ENCODE assay signal across 14 mouse cellular contexts in the genomic region with DNA sequence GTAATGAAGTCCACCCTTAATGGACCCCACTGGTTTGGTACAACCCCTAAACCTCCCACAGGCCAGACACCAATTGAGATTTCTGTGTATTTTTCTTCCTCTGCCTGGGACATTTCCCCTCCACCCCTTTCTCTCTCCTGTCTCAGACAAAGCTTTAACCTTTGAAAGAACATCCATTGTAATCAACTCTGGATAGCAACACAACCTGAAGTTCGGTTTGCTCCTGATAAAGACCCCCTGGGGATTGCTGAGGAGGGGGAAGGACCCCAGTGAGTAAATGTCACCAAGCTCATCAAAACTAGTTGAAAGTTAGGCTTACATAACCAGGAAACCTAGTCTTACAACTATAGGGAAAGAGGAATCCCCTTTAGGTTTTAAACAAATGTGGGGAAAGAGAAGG. TPM values are rescaled to one million over a fixed set of nuclear protein-coding genes. Genes with fewer than 3 reads are reported as not detected.
DNase-seq lines count a peak whose midpoint lies in the region; ATAC-seq lines count a peak whose summit lies in the region.
"Had no signal": no experiment of that assay in that cellular context is flagged by ENCODE, and none has a peak within 500 bp of the region (broad histone marks: within the 10 kb centered on the region; RNA-seq: fewer than 3 reads in every experiment).

No protein-coding gene starts in this region.

- H3K27me3 ChIP-seq in heart, embryonic 14.5 days (ENCODE audit: control insufficient read depth, insufficient read depth, low read length) = no peaks in the 10 kb centered on the region
- H3K27me3 ChIP-seq in hindbrain, embryonic 14.5 days (ENCODE audit: control insufficient read depth, insufficient read depth, low read length) = no peaks in the 10 kb centered on the region
- no peaks in the 10 kb centered on the region for H3K27me3 ChIP-seq in neural tube, embryonic 12.5 days (replicated peaks)

- H3K9ac ChIP-seq in heart, embryonic 14.5 days (ENCODE audit: low read length) = no peak overlapping the region
- H3K9ac ChIP-seq in hindbrain, embryonic 14.5 days = no peak overlapping the region
- H3K9ac ChIP-seq in neural tube, embryonic 12.5 days = no peak overlapping the region
- H3K9ac ChIP-seq: embryonic facial prominence, embryonic 12.5 days had no signal

- H3K4me3 ChIP-seq in heart, embryonic 14.5 days (ENCODE audit: control insufficient read depth in 1 of 2, insufficient read depth in 1 of 2, low read depth in 1 of 2, low read length in 2 of 2) = no peak overlapping the region
- H3K4me3 ChIP-seq in hindbrain, embryonic 14.5 days (replicated peaks; ENCODE audit: low read length) = no peak overlapping the region
- H3K4me3 ChIP-seq in neural tube, embryonic 12.5 days = no peak overlapping the region
- H3K4me3 ChIP-seq: embryonic facial prominence, embryonic 12.5 days had no signal

- no peaks in the 10 kb centered on the region for H3K9me3 ChIP-seq in heart, embryonic 14.5 days (ENCODE audit: control insufficient read depth, low read length)
- H3K9me3 ChIP-seq in hindbrain, embryonic 14.5 days (ENCODE audit: control insufficient read depth, low read length) = no peaks in the 10 kb centered on the region
- H3K9me3 ChIP-seq in neural tube, embryonic 12.5 days = no peaks in the 10 kb centered on the region
- H3K9me3 ChIP-seq: embryonic facial prominence, embryonic 12.5 days had no signal

- H3K36me3 ChIP-seq in heart, embryonic 14.5 days (ENCODE audit: control insufficient read depth, insufficient read depth, low read length) = no peaks in the 10 kb centered on the region
- H3K36me3 ChIP-seq in hindbrain, embryonic 14.5 days (replicated peaks; ENCODE audit: control insufficient read depth, insufficient read depth) = no peaks in the 10 kb centered on the region
- H3K36me3 ChIP-seq in neural tube, embryonic 12.5 days = no peaks in the 10 kb centered on the region
- H3K36me3 ChIP-seq: embryonic facial prominence, embryonic 12.5 days had no signal

- peaks cover 23 to 62% of the 10 kb centered on the region in 2 experiments for H3K4me1 ChIP-seq in heart, embryonic 14.5 days (ENCODE audit: control insufficient read depth in 2 of 2, insufficient read depth in 2 of 2, low read length in 2 of 2)
- peaks cover 26% of the 10 kb centered on the region for H3K4me1 ChIP-seq in hindbrain, embryonic 14.5 days (replicated peaks; ENCODE audit: control insufficient read depth, insufficient read depth, low read length)
- H3K4me1 ChIP-seq in neural tube, embryonic 12.5 days = peaks cover 60% of the 10 kb centered on the region

- WGBS in heart, embryonic 14.5 days = 23% methylated on average over 1 of the region's 1 CpGs
- 3% methylated on average over 1 of the region's 1 CpGs for WGBS in hindbrain, embryonic 14.5 days
- WGBS in neural tube, embryonic 12.5 days = 0% methylated on average over 1 of the region's 1 CpGs

- no peak for ATAC-seq in heart, embryonic 14.5 days (ENCODE audit: insufficient number of reproducible peaks, insufficient read depth, low FRiP score, low read depth)
- no peak for ATAC-seq in hindbrain, embryonic 14.5 days (ENCODE audit: low FRiP score)
- no peak for ATAC-seq in neural tube, embryonic 12.5 days (ENCODE audit: low FRiP score, low read depth)

- 0 out of 4 replicates have a peak overlapping the region, but pooled peaks of 1 of the 2 experiments have one; percentile 2 for H3K27ac ChIP-seq in heart, embryonic 14.5 days (replicated peaks in 1 of 2; ENCODE audit: control insufficient read depth in 1 of 2, insufficient read depth in 1 of 2, low read depth in 2 of 2, low read length in 2 of 2)
- H3K27ac ChIP-seq in hindbrain, embryonic 14.5 days = no peak overlapping the region
- H3K27ac ChIP-seq in neural tube, embryonic 12.5 days = no peak overlapping the region
- H3K27ac ChIP-seq: embryonic facial prominence, embryonic 12.5 days had no signal

- no peak for DNase-seq in heart, adult 18-20 months
- peak; percentile 65 for DNase-seq in ES-CJ7 (ENCODE audit: low read depth, low spot score)
- DNase-seq in hindbrain, embryonic 14.5 days (ENCODE audit: low spot score) = no peak
- DNase-seq in lung, postnatal 4 days = no peak
- no peak for DNase-seq in lung, postnatal 36 days
- no peak for DNase-seq in retina, embryonic 14.5 days (ENCODE audit: low spot score)
- DNase-seq: adrenal gland, postnatal 36 days; kidney, adult 18-20 months; left cerebral cortex, postnatal 4 days; lung, adult 18-20 months; right cerebral cortex, postnatal 4 days had no signal

- H3K4me2 ChIP-seq in heart, embryonic 14.5 days (ENCODE audit: low read length) = 0 out of 2 replicates have a peak overlapping the region, but pooled peaks have one; percentile 8
- H3K4me2 ChIP-seq in hindbrain, embryonic 14.5 days (replicated peaks) = peak overlapping the region; percentile 96
- peak overlapping the region; percentile 31 for H3K4me2 ChIP-seq in neural tube, embryonic 12.5 days (replicated peaks)

RNA-seq across cellular contexts. Expression of gene Lrig1, which starts 5.5 kb away (rescaled TPM):
- polyA plus RNA-seq in heart, embryonic 14.5 days (2014; fragmentation: Nextera tagmentation; extraction: Ambion mirVana) = 15.2 and 18.4 TPM in 2 replicates
- total RNA-seq in heart, adult 18-20 months (2021) = 10 to 100 TPM; 29.8 to 30.9 TPM
- polyA plus RNA-seq in hindbrain, embryonic 14.5 days (2014; fragmentation: Nextera tagmentation; extraction: Ambion mirVana) = 22.3 and 30.2 TPM in 2 replicates
- 20.4 and 21.0 TPM in 2 replicates for polyA plus RNA-seq in neural tube, embryonic 12.5 days (2016; fragmentation: Nextera tagmentation; extraction: Ambion mirVana)

Comparison
In these comparisons a context has a peak if more than half of its experiments do, and no peak if none do; other contexts are left out.
1. H3K4me2 ChIP-seq: peak in every context shown above with its lines; median percentile 96 in hindbrain, embryonic 14.5 days; 31 in neural tube, embryonic 12.5 days; 8 in heart, embryonic 14.5 days.